Mouse (Mus musculus) spleen, adult 2 months (tissue): ENCODE measurements around the gene Snx27.

Experiments used
- CTCF ChIP-seq: fragments of 200-500 bp; IDR thresholded peaks from 2 replicates; pipeline ENCODE4 v1.5.1; 2011; ENCODE audit warnings: mild to moderate bottlenecking, inconsistent platforms; ENCODE audit not compliant: insufficient read depth, insufficient read length, insufficient replicate concordance; ENCODE audit errors: extremely low read depth
- POLR2A ChIP-seq: fragments of 200-500 bp; IDR thresholded peaks from 2 replicates; pipeline ENCODE4 v1.6.1; 2011; ENCODE audit warnings: low read depth, low read length, inconsistent platforms

- TF ChIP-seq CTCF (no peak), POLR2A (no peak)
Observed at GRCm38 (mm10) chr3:94563163-94563562, 19.4 kb downstream of the Snx27 start.
